Mouse (Mus musculus): ENCODE measurements around the gene Trpv6.

DNA sequence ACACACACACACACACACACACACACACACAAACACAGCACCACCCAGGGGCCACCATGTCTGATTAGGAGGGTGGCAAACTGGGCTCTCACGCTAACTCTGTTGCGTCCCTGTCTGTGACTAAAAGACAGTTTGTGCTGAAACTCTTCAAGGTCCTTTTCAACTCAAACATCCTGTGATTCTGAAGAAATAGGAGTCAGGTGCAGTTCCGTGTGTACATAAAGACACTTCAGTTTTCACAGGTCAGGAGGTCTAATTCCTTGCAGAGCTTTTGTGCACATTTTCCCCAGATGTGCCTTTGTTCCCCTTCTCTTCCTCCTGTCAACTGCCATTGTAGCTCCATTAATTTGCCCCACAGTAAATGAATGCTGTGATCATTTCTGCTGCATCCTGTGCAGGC is 4.2 kb upstream of the Trpv6 start:
- TF ChIP-seq CTCF (IDR thresholded peaks at IDR 0.05; ENCODE audit: control insufficient read depth, insufficient read depth, insufficient read length): no peak
- TF ChIP-seq MYOG (IDR thresholded peaks at IDR 0.05; ENCODE audit: control insufficient read depth, extremely low read depth, insufficient read length): no peak
- no peak for TF ChIP-seq MYOD1 (IDR thresholded peaks at IDR 0.05; ENCODE audit: control insufficient read depth, insufficient read length, low read depth)
- no peak for TF ChIP-seq MAX (IDR thresholded peaks at IDR 0.05)
- TF ChIP-seq CEBPB (IDR thresholded peaks at IDR 0.05; ENCODE audit: low read depth): no peak
- TF ChIP-seq USF1 (IDR thresholded peaks at IDR 0.05; ENCODE audit: low read depth): no peak
